Mouse (Mus musculus) CH12.LX (cell line): ENCODE data around the gene Zbtb20. TPM values are rescaled to one million over a fixed set of nuclear protein-coding genes. Genes with fewer than 3 reads are reported as not detected.

Experiments used
- DNase-seq: peaks from one replicate; pipeline ENCODE4 v3.0.0-alpha.2; 2013; ENCODE audit errors: extremely low read depth
- H3K27ac ChIP-seq: 2 replicates; pipeline ENCODE4 v1.5.1; 2012; ENCODE audit warnings: low read depth, mild to moderate bottlenecking, control low read depth, moderate library complexity; ENCODE audit not compliant: insufficient read depth
- H3K27me3 ChIP-seq: replicated peaks from 2 replicates; pipeline ENCODE3; 2012; ENCODE audit warnings: inconsistent platforms
- H3K36me3 ChIP-seq, 2 experiments: replicated peaks in 1 of 2; 2 replicates each; pipeline versions ENCODE3 to v1.6.1; 2012; ENCODE audit warnings: inconsistent platforms in 1 of 2, low read length in 1 of 2, mild to moderate bottlenecking in 1 of 2, mixed read lengths in 1 of 2, moderate library complexity in 1 of 2; ENCODE audit not compliant: control insufficient read depth in 1 of 2, insufficient read depth in 1 of 2
- H3K4me1 ChIP-seq, 2 experiments: 2 replicates each; pipeline ENCODE4 v1.6.1; 2012; ENCODE audit warnings: inconsistent platforms in 1 of 2, moderate library complexity in 1 of 2; ENCODE audit not compliant: insufficient read depth in 2 of 2, control insufficient read depth in 1 of 2
- H3K4me2 ChIP-seq: 2 replicates; pipeline ENCODE4 v1.6.1; 2012; ENCODE audit warnings: low read depth, mild to moderate bottlenecking, control low read depth; ENCODE audit not compliant: poor library complexity, insufficient read depth, severe bottlenecking
- H3K4me3 ChIP-seq, 3 experiments: fragments of 150-350 bp in 1 of 3; sonication (generic) in 1 of 3; replicated peaks in 1 of 3; 2 replicates each; pipeline versions ENCODE3 to v1.5.1; 2011 to 2012; ENCODE audit warnings: low read depth in 2 of 3, low read length in 2 of 3, mild to moderate bottlenecking in 2 of 3, moderate library complexity in 2 of 3, control low read depth in 1 of 3, improper control_type of control experiment in 1 of 3, inconsistent platforms in 1 of 3, mixed read lengths in 1 of 3; ENCODE audit not compliant: poor library complexity in 1 of 3
- H3K79me2 ChIP-seq: replicated peaks from 2 replicates; pipeline ENCODE4 v1.6.1; 2012; ENCODE audit warnings: mild to moderate bottlenecking, moderate library complexity; ENCODE audit not compliant: control insufficient read depth, poor library complexity, insufficient read depth, severe bottlenecking; ENCODE audit errors: extremely low read depth
- H3K9ac ChIP-seq: 2 replicates; pipeline ENCODE4 v1.6.1; 2012; ENCODE audit warnings: low read depth, mild to moderate bottlenecking, control low read depth, moderate library complexity; ENCODE audit not compliant: insufficient read depth
- H3K9me3 ChIP-seq: replicated peaks from 2 replicates; pipeline ENCODE3; 2012; ENCODE audit warnings: low read length, inconsistent platforms, mixed read lengths
- BHLHE40 ChIP-seq: IDR thresholded peaks from 2 replicates; pipeline ENCODE4 v1.6.1; 2011; ENCODE audit warnings: mild to moderate bottlenecking, low read depth, low read length, improper control_type of control experiment
- CHD1 ChIP-seq: IDR thresholded peaks from 2 replicates; pipeline ENCODE4 v1.6.1; 2012; ENCODE audit warnings: low read depth, low read length, improper control_type of control experiment, inconsistent platforms
- CHD2 ChIP-seq: IDR thresholded peaks from 2 replicates; pipeline ENCODE4 v1.6.1; 2011; ENCODE audit warnings: low read length, improper control_type of control experiment
- CTCF ChIP-seq, 2 experiments: IDR thresholded peaks in 1 of 2; conservative IDR thresholded peaks in 1 of 2; 2 replicates each; pipeline ENCODE4 v1.5.1; 2011 to 2012; ENCODE audit warnings: low read depth in 2 of 2, low read length in 2 of 2, improper control_type of control experiment in 1 of 2, inconsistent platforms in 1 of 2, mild to moderate bottlenecking in 1 of 2, moderate library complexity in 1 of 2
- E2F4 ChIP-seq: IDR thresholded peaks from 2 replicates; pipeline ENCODE4 v1.6.1; 2011; ENCODE audit warnings: low read depth, low read length, improper control_type of control experiment; ENCODE audit not compliant: insufficient replicate concordance
- EP300 ChIP-seq: IDR thresholded peaks from 2 replicates; pipeline ENCODE4 v1.6.1; 2011; ENCODE audit warnings: low read length, improper control_type of control experiment
- ETS1 ChIP-seq: conservative IDR thresholded peaks from 2 replicates; pipeline ENCODE4 v1.6.1; 2012; ENCODE audit warnings: low read depth, mild to moderate bottlenecking, inconsistent platforms, low read length, improper control_type of control experiment, moderate library complexity
- GABPA ChIP-seq: IDR thresholded peaks from 2 replicates; pipeline ENCODE4 v1.6.1; 2012; ENCODE audit warnings: low read depth, low read length, improper control_type of control experiment, inconsistent platforms; ENCODE audit not compliant: insufficient replicate concordance
- IRF4 ChIP-seq: IDR thresholded peaks from 2 replicates; pipeline ENCODE4 v1.6.1; 2014; ENCODE audit warnings: low read depth, mild to moderate bottlenecking, inconsistent platforms, low read length, improper control_type of control experiment
- JUN ChIP-seq: IDR thresholded peaks from 2 replicates; pipeline ENCODE4 v1.6.1; 2011; ENCODE audit warnings: low read depth, mild to moderate bottlenecking, low read length, improper control_type of control experiment, moderate library complexity; ENCODE audit not compliant: insufficient read depth
- JUND ChIP-seq: conservative IDR thresholded peaks from 2 replicates; pipeline ENCODE4 v1.6.1; 2011; ENCODE audit warnings: low read depth, low read length, improper control_type of control experiment
- MAFK ChIP-seq: IDR thresholded peaks from 2 replicates; pipeline ENCODE4 v1.6.1; 2011; ENCODE audit warnings: low read length, improper control_type of control experiment; ENCODE audit not compliant: insufficient replicate concordance
- MAX ChIP-seq: IDR thresholded peaks from 2 replicates; pipeline ENCODE4 v1.6.1; 2011; ENCODE audit warnings: low read length, improper control_type of control experiment
- MXI1 ChIP-seq: IDR thresholded peaks from 2 replicates; pipeline ENCODE4 v1.6.1; 2011; ENCODE audit warnings: mild to moderate bottlenecking, low read depth, low read length, improper control_type of control experiment
- MYC ChIP-seq: IDR thresholded peaks from 2 replicates; pipeline ENCODE4 v1.6.1; 2011; ENCODE audit warnings: low read depth, mild to moderate bottlenecking, improper control_type of control experiment, low read length
- PAX5 ChIP-seq: IDR thresholded peaks from 2 replicates; pipeline ENCODE4 v1.6.1; 2012; ENCODE audit warnings: low read length, inconsistent platforms, mixed read lengths
- POLR2AphosphoS2 ChIP-seq: IDR thresholded peaks from 2 replicates; pipeline ENCODE4 v1.6.1; 2011; ENCODE audit warnings: low read depth, low read length, improper control_type of control experiment
- RAD21 ChIP-seq: IDR thresholded peaks from 2 replicates; pipeline ENCODE4 v1.6.1; 2011; ENCODE audit warnings: low read depth, mild to moderate bottlenecking, low read length, improper control_type of control experiment, moderate library complexity
- RCOR1 ChIP-seq: conservative IDR thresholded peaks from 2 replicates; pipeline ENCODE4 v1.6.1; 2012; ENCODE audit warnings: low read depth, mild to moderate bottlenecking, inconsistent platforms, low read length, improper control_type of control experiment
- SIN3A ChIP-seq: IDR thresholded peaks from 2 replicates; pipeline ENCODE4 v1.6.1; 2012; ENCODE audit warnings: low read length, improper control_type of control experiment, inconsistent platforms
- TBP ChIP-seq: conservative IDR thresholded peaks from 2 replicates; pipeline ENCODE4 v1.6.1; 2011; ENCODE audit warnings: low read depth, low read length, improper control_type of control experiment
- TCF12 ChIP-seq: IDR thresholded peaks from 2 replicates; pipeline ENCODE4 v1.6.1; 2014; ENCODE audit warnings: low read depth, mild to moderate bottlenecking, inconsistent platforms, low read length, improper control_type of control experiment
- UBTF ChIP-seq: IDR thresholded peaks from 2 replicates; pipeline ENCODE4 v1.6.1; 2012; ENCODE audit warnings: low read depth, mild to moderate bottlenecking, inconsistent platforms, low read length, improper control_type of control experiment, moderate library complexity
- USF2 ChIP-seq: conservative IDR thresholded peaks from 2 replicates; pipeline ENCODE4 v1.6.1; 2011; ENCODE audit warnings: low read depth, low read length, improper control_type of control experiment
- ZC3H11A ChIP-seq: IDR thresholded peaks from 2 replicates; pipeline ENCODE4 v1.6.1; 2012; ENCODE audit warnings: low read depth, mild to moderate bottlenecking, inconsistent platforms, low read length, improper control_type of control experiment
- ZKSCAN1 ChIP-seq: IDR thresholded peaks from 2 replicates; pipeline ENCODE4 v1.6.1; 2012; ENCODE audit warnings: low read depth, inconsistent platforms, low read length, improper control_type of control experiment, borderline replicate concordance
- ZNF384 ChIP-seq: IDR thresholded peaks from 2 replicates; pipeline ENCODE4 v1.6.1; 2012; ENCODE audit warnings: low read depth, low read length, improper control_type of control experiment, inconsistent platforms
- dilution Hi-C: fragments of 300-500 bp; cut with MboI; formaldehyde crosslinking; loops from 2 replicates; pipeline ENCODE4 v1.14.3; 2020; ENCODE audit warnings: low sequenced_read_pairs; ENCODE audit not compliant: extremely low pct_unique_long_range_greater_than_20kb, extremely low pct_ligation_motif_present
- in situ Hi-C: fragments of 300-500 bp; cut with MboI; formaldehyde crosslinking; loops from 3 replicates; pipeline ENCODE4 v1.14.3; 2019; ENCODE audit warnings: low sequenced_read_pairs, low pct_ligation_motif_present, low pct_unique_long_range_greater_than_20kb, mixed read lengths
- polyA plus RNA-seq: library from polyadenylated mRNA; unstranded; fragments of >175 nt; gene quantifications from 2 replicates; pipeline ENCODE4 v1.2.1, GENCODE M21; 2012; ENCODE audit warnings: low read depth; ENCODE audit not compliant: insufficient read length
- total RNA-seq, 2 experiments: library from RNA; depleted of rRNA; stranded (reverse); fragments of 300-350 nt in 1 of 2; fragments of >200 nt in 1 of 2; gene quantifications; 2 replicates each; pipeline ENCODE4 v1.2.3; 2012 to 2014

Zbtb20 gene
- total and polyA plus RNA-seq, 3 experiments, result 24.9 to 58.0 (median 51.6) TPM

- Histone ChIP-seq H3K9ac (no peak overlapping the region), H3K79me2 (no peaks in the 10 kb centered on the region), H3K27ac (no peak overlapping the region), H3K9me3 (no peaks in the 10 kb centered on the region), H3K36me3 (no peaks in the 10 kb centered on the region), H3K4me1 (peaks cover 0 to 2% of the 10 kb centered on the region in 2 experiments; a peak in 1 of 4 replicates), H3K4me3 (no peak overlapping the region), H3K27me3 (no peaks in the 10 kb centered on the region), H3K4me2 (no peak overlapping the region)
- in situ Hi-C loops, result no loop called here
- no peak for DNase-seq
- no peak for TF ChIP-seq ZKSCAN1
- TF ChIP-seq SIN3A, result no peak
- no peak for TF ChIP-seq UBTF
- no peak for TF ChIP-seq CHD1
- TF ChIP-seq USF2, result no peak
- TF ChIP-seq JUN, result no peak
- TF ChIP-seq EP300, result no peak
- TF ChIP-seq TCF12, result no peak
- no peak for TF ChIP-seq MAFK
- TF ChIP-seq ZNF384, result no peak
- dilution Hi-C loops, result no loop called here
These were observed 358.6 kb downstream of the Zbtb20 start for GRCm38 (mm10) chr16:43234249-43234648.

GRCm38 (mm10) chr16:43235317-43235716, 359.6 kb downstream of the Zbtb20 start:
- Histone ChIP-seq H3K4me1 (peaks cover 0 to 2% of the 10 kb centered on the region in 2 experiments; a peak in 1 of 4 replicates), H3K79me2 (no peaks in the 10 kb centered on the region), H3K4me3 (no peak overlapping the region), H3K9me3 (no peaks in the 10 kb centered on the region), H3K4me2 (no peak overlapping the region), H3K9ac (no peak overlapping the region), H3K36me3 (no peaks in the 10 kb centered on the region), H3K27ac (no peak overlapping the region), H3K27me3 (no peaks in the 10 kb centered on the region)
- in situ Hi-C loops, result no loop called here
- DNase-seq, result no peak
- dilution Hi-C loops, result no loop called here
- TF ChIP-seq BHLHE40 (no peak), RCOR1 (no peak), MXI1 (no peak), CTCF (conservative IDR thresholded peaks at IDR 0.05 in 1 of 2, IDR thresholded peaks at IDR 0.05 in 1 of 2; ENCODE audit: low read depth in 2 of 2, low read length in 2 of 2) (no peak), ZNF384 (no peak), MYC (no peak), TBP (no peak), GABPA (no peak), JUND (no peak), MAX (no peak), PAX5 (no peak), ETS1 (no peak), IRF4 (no peak), UBTF (no peak), RAD21 (no peak), ZC3H11A (no peak), CHD2 (no peak), E2F4 (no peak), POLR2AphosphoS2 (no peak)
